Mouse (Mus musculus) spleen, adult 2 months (tissue): ENCODE results near the gene Prickle4.

Source experiments
- CTCF ChIP-seq: fragments of 200-500 bp; IDR thresholded peaks from 2 replicates; pipeline ENCODE4 v1.5.1; 2011; ENCODE audit warnings: mild to moderate bottlenecking, inconsistent platforms; ENCODE audit not compliant: insufficient read depth, insufficient read length, insufficient replicate concordance; ENCODE audit errors: extremely low read depth
- POLR2A ChIP-seq: fragments of 200-500 bp; IDR thresholded peaks from 2 replicates; pipeline ENCODE4 v1.6.1; 2011; ENCODE audit warnings: low read depth, low read length, inconsistent platforms

DNA sequence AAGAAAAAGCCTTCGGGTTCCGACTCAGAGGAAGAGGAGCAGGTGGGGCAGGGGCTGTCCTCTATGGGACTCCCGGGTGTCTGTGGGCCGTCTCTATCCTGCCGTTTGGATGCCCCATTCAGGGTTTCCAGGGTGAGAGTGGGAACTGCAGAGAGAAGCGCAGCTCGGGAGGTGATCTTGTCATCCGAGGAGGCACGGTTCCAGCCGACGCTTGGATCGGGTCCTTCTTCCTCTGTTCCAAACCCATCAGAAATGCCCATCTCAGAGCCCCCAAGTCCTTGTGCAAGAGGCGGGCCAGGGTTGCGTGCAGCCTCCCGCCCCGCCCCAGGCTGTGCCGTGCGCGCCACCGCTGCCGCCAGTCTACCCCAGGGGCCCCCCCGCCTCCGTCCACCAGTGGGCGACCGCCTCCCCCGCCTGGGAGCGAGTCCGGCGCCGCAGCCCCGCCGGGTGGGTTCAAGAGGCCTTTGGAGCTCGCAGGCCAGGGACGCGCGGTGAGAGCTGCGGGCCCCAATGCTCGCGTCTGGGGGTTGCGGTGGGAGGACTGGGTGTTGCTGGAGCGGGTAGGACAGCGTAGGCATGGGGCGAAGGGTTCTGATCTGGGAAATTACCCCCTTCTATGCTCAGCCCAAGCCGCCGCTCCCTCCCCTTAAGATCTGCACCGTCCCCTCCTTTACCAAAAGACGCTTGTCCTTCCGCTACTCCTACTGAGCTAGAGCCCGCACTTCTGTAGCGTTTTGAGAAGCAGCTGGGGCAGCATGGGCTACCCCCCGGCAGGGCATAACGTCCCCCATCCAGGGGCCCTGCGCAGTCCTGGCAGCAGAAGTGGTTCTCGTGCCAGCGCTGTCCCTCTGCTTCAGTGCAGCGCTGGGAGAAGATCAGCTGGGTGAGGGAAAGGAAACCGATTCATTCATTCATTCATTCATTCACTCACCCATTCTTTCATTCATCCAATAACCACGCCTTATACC is 5.6 kb downstream of the Prickle4 start, which contains the start of gene Frs3:
- TF ChIP-seq POLR2A = no peak
- no peak for TF ChIP-seq CTCF
